ENCODE assay signal across 20 mouse cellular contexts in genomic region chr2:139884264-139884637, GRCm38 (mm10).
"Had no signal": no experiment of that assay in that cellular context is flagged by ENCODE, and none has a peak within 500 bp of the region (broad histone marks: within the 10 kb centered on the region; RNA-seq: fewer than 3 reads in every experiment).

No protein-coding gene starts in this region.

- H3K4me2 ChIP-seq: heart, embryonic 11.5 days; heart, embryonic 13.5 days; heart, embryonic 15.5 days; hindbrain, embryonic 13.5 days; hindbrain, embryonic 15.5 days; kidney, embryonic 15.5 days; limb, embryonic 12.5 days had no signal

- H3K27ac ChIP-seq: heart, adult 2 months; heart, embryonic 13.5 days; heart, embryonic 15.5 days; hindbrain, embryonic 13.5 days; hindbrain, embryonic 15.5 days; hindbrain, postnatal 0 days; kidney, embryonic 15.5 days; kidney, postnatal 0 days; limb, embryonic 12.5 days had no signal

- DNase-seq: gastrocnemius, postnatal 14 days; gastrocnemius, postnatal 36 days; heart, adult 11 months; kidney, adult 11 months; kidney, adult 2 months; kidney, adult 9 months; kidney, postnatal 14 days; kidney, postnatal 36 days; liver had no signal

- H3K36me3 ChIP-seq: heart, embryonic 13.5 days; heart, embryonic 15.5 days; hindbrain, embryonic 13.5 days; hindbrain, embryonic 15.5 days; kidney, embryonic 15.5 days; limb, embryonic 12.5 days had no signal

- H3K4me3 ChIP-seq: heart, adult 2 months; heart, embryonic 13.5 days; heart, embryonic 15.5 days; hindbrain, embryonic 13.5 days; hindbrain, embryonic 15.5 days; kidney, embryonic 15.5 days; limb, embryonic 12.5 days had no signal

- ATAC-seq: hindbrain, postnatal 0 days; intestine, embryonic 16.5 days had no signal

- H3K9ac ChIP-seq: heart, embryonic 13.5 days; heart, embryonic 15.5 days; hindbrain, embryonic 13.5 days; hindbrain, embryonic 15.5 days; kidney, embryonic 15.5 days; limb, embryonic 12.5 days had no signal

- H3K27me3 ChIP-seq: heart, embryonic 13.5 days; heart, embryonic 15.5 days; hindbrain, embryonic 13.5 days; hindbrain, embryonic 15.5 days; kidney, embryonic 15.5 days; limb, embryonic 12.5 days had no signal

- H3K9me3 ChIP-seq: heart, embryonic 13.5 days; heart, embryonic 15.5 days; hindbrain, embryonic 13.5 days; hindbrain, embryonic 15.5 days; kidney, embryonic 15.5 days; limb, embryonic 12.5 days had no signal

- H3K4me1 ChIP-seq: heart, embryonic 13.5 days; heart, embryonic 15.5 days; hindbrain, embryonic 13.5 days; hindbrain, embryonic 15.5 days; kidney, embryonic 15.5 days had no signal
